Mouse (Mus musculus) neural tube, embryonic 15.5 days (tissue): ENCODE measurements around the gene Il21r. TPM values are rescaled to one million over a fixed set of nuclear protein-coding genes. Genes with fewer than 3 reads are reported as not detected.

ENCODE experiments used
- ATAC-seq: fragments of 200-750 bp; cut with Nextera tagmentation; 2 replicates; pipeline ENCODE4 v1.8.0; 2017; ENCODE audit warnings: mild to moderate bottlenecking, moderate TSS enrichment, moderate library complexity; ENCODE audit not compliant: low FRiP score
- H3K27ac ChIP-seq: fragments of 300-500 bp; sonication (generic); replicated peaks from 2 replicates; pipeline ENCODE4 v1.5.1; 2015; ENCODE audit warnings: mild to moderate bottlenecking, inconsistent platforms
- H3K27me3 ChIP-seq: fragments of 300-500 bp; sonication (generic); replicated peaks from 2 replicates; pipeline ENCODE4 v1.6.1; 2015; ENCODE audit warnings: inconsistent platforms
- H3K36me3 ChIP-seq: fragments of 300-500 bp; sonication (generic); 2 replicates; pipeline ENCODE4 v1.6.1; 2015; ENCODE audit warnings: inconsistent platforms
- H3K4me1 ChIP-seq: fragments of 300-500 bp; sonication (generic); 2 replicates; pipeline ENCODE4 v1.6.1; 2015; ENCODE audit warnings: inconsistent platforms
- H3K4me2 ChIP-seq: fragments of 300-500 bp; sonication (generic); 2 replicates; pipeline ENCODE4 v1.6.1; 2015; ENCODE audit warnings: inconsistent platforms, mild to moderate bottlenecking, moderate library complexity
- H3K4me3 ChIP-seq: fragments of 300-500 bp; sonication (generic); replicated peaks from 2 replicates; pipeline ENCODE4 v1.5.1; 2015; ENCODE audit warnings: mild to moderate bottlenecking, inconsistent platforms
- H3K9ac ChIP-seq: fragments of 300-500 bp; sonication (generic); replicated peaks from 2 replicates; pipeline ENCODE4 v1.6.1; 2015; ENCODE audit warnings: mild to moderate bottlenecking, inconsistent platforms
- H3K9me3 ChIP-seq: fragments of 300-500 bp; sonication (generic); replicated peaks from 2 replicates; pipeline ENCODE4 v1.6.1; 2016; ENCODE audit warnings: inconsistent platforms
- WGBS: fragments of 180-500 bp; shearing (Covaris S2); methylation state at CpG from one replicate; pipeline ENCODE4 v1.1.7; 2015; ENCODE audit warnings: mixed read lengths; 5-methylcytosine and 5-hydroxymethylcytosine counted together
- polyA plus RNA-seq: library from polyadenylated mRNA; unstranded; fragments of >200 nt; fragmentation: Nextera tagmentation; extraction: Ambion mirVana; gene quantifications from 2 replicates; pipeline ENCODE4 v1.2.1, GENCODE M21; 2015

The Il21r gene
- 0.35 and 1.8 TPM in 2 replicates for polyA plus RNA-seq

GRCm38 (mm10) chr7:125603185-125603631, at the start of gene Il21r:
Il21r (plus strand) TSS chr7:125603429.
- no peaks in the 10 kb centered on the region for H3K9me3 ChIP-seq
- H3K27me3 ChIP-seq, result no peaks in the 10 kb centered on the region
- H3K4me3 ChIP-seq, result no peak within 1 kb of the TSS
- no peak within 1 kb of the TSS for H3K4me2 ChIP-seq
- no peak within 1 kb of the TSS for H3K27ac ChIP-seq
- no peak within 1 kb of the TSS for H3K9ac ChIP-seq
- H3K4me1 ChIP-seq, result no peaks in the 10 kb centered on the region
- no peaks in the 10 kb centered on the region for H3K36me3 ChIP-seq
- 79% methylated on average over 11 of the region's 11 CpGs for WGBS
- no peak for ATAC-seq

GRCm38 (mm10) chr7:125553653-125554428, 49.4 kb upstream of the Il21r start:
- Histone ChIP-seq H3K36me3 (no peaks in the 10 kb centered on the region), H3K27me3 (peaks cover 10% of the 10 kb centered on the region; the same call in 1 of the 2 replicates), H3K9me3 (no peaks in the 10 kb centered on the region), H3K4me1 (peaks cover 33% of the 10 kb centered on the region), H3K4me2 (peak overlapping the region; percentile 83; the same call in 1 of the 2 replicates), H3K9ac (no peak overlapping the region), H3K27ac (no peak overlapping the region), H3K4me3 (no peak overlapping the region)
- no peak for ATAC-seq
- WGBS, result 88% methylated on average over 13 of the region's 13 CpGs

- WGBS, result 93% methylated on average over 9 of the region's 9 CpGs
- Histone ChIP-seq H3K4me1 (peaks cover 33% of the 10 kb centered on the region), H3K4me2 (no peak overlapping the region), H3K36me3 (no peaks in the 10 kb centered on the region), H3K27me3 (peaks cover 10% of the 10 kb centered on the region; the same call in 1 of the 2 replicates), H3K9me3 (no peaks in the 10 kb centered on the region), H3K9ac (no peak overlapping the region), H3K4me3 (no peak overlapping the region), H3K27ac (no peak overlapping the region)
- ATAC-seq, result no peak
These were observed 48.6 kb upstream of the Il21r start for GRCm38 (mm10) chr7:125554456-125555114.

- no peak for ATAC-seq
- Histone ChIP-seq H3K27ac (no peak overlapping the region), H3K4me1 (peaks cover 33% of the 10 kb centered on the region), H3K27me3 (peaks cover 10% of the 10 kb centered on the region; the same call in 1 of the 2 replicates), H3K4me3 (no peak overlapping the region), H3K9me3 (no peaks in the 10 kb centered on the region), H3K4me2 (no peak overlapping the region), H3K9ac (no peak overlapping the region), H3K36me3 (no peaks in the 10 kb centered on the region)
- 84% methylated on average over 7 of the region's 7 CpGs for WGBS
These were observed 47.8 kb upstream of the Il21r start for GRCm38 (mm10) chr7:125555351-125555872.

GRCm38 (mm10) chr7:125556096-125556495, 47.1 kb upstream of the Il21r start:
- no peak overlapping the region for H3K4me2 ChIP-seq
- WGBS, result 69% methylated on average over 4 of the region's 4 CpGs
- no peak overlapping the region for H3K27ac ChIP-seq
- H3K9me3 ChIP-seq, result no peaks in the 10 kb centered on the region
- no peak for ATAC-seq
- H3K36me3 ChIP-seq, result no peaks in the 10 kb centered on the region
- H3K9ac ChIP-seq, result no peak overlapping the region
- peaks cover 32% of the 10 kb centered on the region for H3K4me1 ChIP-seq
- peaks cover 6% of the 10 kb centered on the region; the same call in 1 of the 2 replicates for H3K27me3 ChIP-seq
- H3K4me3 ChIP-seq, result no peak overlapping the region

GRCm38 (mm10) chr7:125556865-125557264, 46.4 kb upstream of the Il21r start:
- Histone ChIP-seq H3K9me3 (no peaks in the 10 kb centered on the region), H3K4me1 (peaks cover 25% of the 10 kb centered on the region), H3K27me3 (peaks cover 6% of the 10 kb centered on the region; the same call in 1 of the 2 replicates)

GRCm38 (mm10) chr7:125558401-125558945, 44.8 kb upstream of the Il21r start:
- Histone ChIP-seq H3K27me3 (no peaks in the 10 kb centered on the region; the same call in 1 of the 2 replicates), H3K4me2 (no peak overlapping the region), H3K36me3 (no peaks in the 10 kb centered on the region), H3K9ac (no peak overlapping the region), H3K4me3 (no peak overlapping the region), H3K4me1 (peaks cover 10% of the 10 kb centered on the region; the same call in 1 of the 2 replicates), H3K9me3 (no peaks in the 10 kb centered on the region), H3K27ac (no peak overlapping the region)
- 47% methylated on average over 4 of the region's 4 CpGs for WGBS
- no peak for ATAC-seq

More at GRCm38 (mm10) chr7:125556865-125557264, 46.4 kb upstream of the Il21r start:
- no peak overlapping the region for H3K4me2 ChIP-seq
- no peak overlapping the region for H3K9ac ChIP-seq
- H3K27ac ChIP-seq, result no peak overlapping the region
- ATAC-seq, result no peak
- WGBS, result 70% methylated on average over 8 of the region's 8 CpGs
- no peaks in the 10 kb centered on the region for H3K36me3 ChIP-seq
- H3K4me3 ChIP-seq, result no peak overlapping the region

- Histone ChIP-seq H3K9me3 (no peaks in the 10 kb centered on the region), H3K9ac (no peak overlapping the region), H3K4me3 (no peak overlapping the region), H3K27ac (no peak overlapping the region), H3K4me2 (no peak overlapping the region), H3K36me3 (no peaks in the 10 kb centered on the region), H3K4me1 (peaks cover 9% of the 10 kb centered on the region; the same call in 1 of the 2 replicates), H3K27me3 (no peaks in the 10 kb centered on the region)
- no peak for ATAC-seq
- WGBS, result 63% methylated on average over 5 of the region's 5 CpGs
These were observed 44.2 kb upstream of the Il21r start for GRCm38 (mm10) chr7:125558997-125559396.

GRCm38 (mm10) chr7:125559537-125559936, 43.7 kb upstream of the Il21r start:
- Histone ChIP-seq H3K27ac (no peak overlapping the region), H3K27me3 (no peaks in the 10 kb centered on the region), H3K4me1 (peaks cover 9% of the 10 kb centered on the region; the same call in 1 of the 2 replicates), H3K4me2 (no peak overlapping the region), H3K36me3 (no peaks in the 10 kb centered on the region), H3K9me3 (no peaks in the 10 kb centered on the region), H3K4me3 (no peak overlapping the region), H3K9ac (no peak overlapping the region)
- ATAC-seq, result no peak
- 86% methylated on average over 10 of the region's 10 CpGs for WGBS

- WGBS, result 79% methylated on average over 7 of the region's 7 CpGs
- no peak for ATAC-seq
- H3K4me3 ChIP-seq, result no peak overlapping the region
- H3K27ac ChIP-seq, result no peak overlapping the region
- no peaks in the 10 kb centered on the region for H3K36me3 ChIP-seq
- peaks cover 9% of the 10 kb centered on the region; the same call in 1 of the 2 replicates for H3K4me1 ChIP-seq
- H3K4me2 ChIP-seq, result no peak overlapping the region
- H3K9ac ChIP-seq, result no peak overlapping the region
- no peaks in the 10 kb centered on the region for H3K9me3 ChIP-seq
- no peaks in the 10 kb centered on the region for H3K27me3 ChIP-seq
These were observed 43.0 kb upstream of the Il21r start for GRCm38 (mm10) chr7:125560146-125560785.

- Histone ChIP-seq H3K36me3 (no peaks in the 10 kb centered on the region), H3K4me3 (no peak overlapping the region), H3K4me1 (peaks cover 9% of the 10 kb centered on the region; the same call in 1 of the 2 replicates), H3K9ac (no peak overlapping the region), H3K9me3 (no peaks in the 10 kb centered on the region), H3K4me2 (no peak overlapping the region), H3K27ac (no peak overlapping the region), H3K27me3 (no peaks in the 10 kb centered on the region)
- 62% methylated on average over 9 of the region's 9 CpGs for WGBS
- ATAC-seq, result no peak
These were observed 42.0 kb upstream of the Il21r start for GRCm38 (mm10) chr7:125561085-125561690.
